Mouse (Mus musculus) layer of hippocampus, postnatal 10 days (tissue): ENCODE data around the gene Parp11. TPM values are rescaled to one million over a fixed set of nuclear protein-coding genes. Genes with fewer than 3 reads are reported as not detected.
A peak's percentile ranks its signal among the peaks of the same experiment; 100 is the strongest.

Source experiments
- DNase-seq, 2 experiments: peaks; one replicate each; pipeline ENCODE4 v3.0.0; 2021; ENCODE audit warnings: low spot score in 2 of 2
- total RNA-seq, 2 experiments: library from RNA; stranded (reverse); gene quantifications; 2 replicates each; pipeline ENCODE4 v1.2.3; 2021

The Parp11 gene
- total RNA-seq, 2 experiments from 2014 or later = 44.7 to 46.0 TPM

DNA sequence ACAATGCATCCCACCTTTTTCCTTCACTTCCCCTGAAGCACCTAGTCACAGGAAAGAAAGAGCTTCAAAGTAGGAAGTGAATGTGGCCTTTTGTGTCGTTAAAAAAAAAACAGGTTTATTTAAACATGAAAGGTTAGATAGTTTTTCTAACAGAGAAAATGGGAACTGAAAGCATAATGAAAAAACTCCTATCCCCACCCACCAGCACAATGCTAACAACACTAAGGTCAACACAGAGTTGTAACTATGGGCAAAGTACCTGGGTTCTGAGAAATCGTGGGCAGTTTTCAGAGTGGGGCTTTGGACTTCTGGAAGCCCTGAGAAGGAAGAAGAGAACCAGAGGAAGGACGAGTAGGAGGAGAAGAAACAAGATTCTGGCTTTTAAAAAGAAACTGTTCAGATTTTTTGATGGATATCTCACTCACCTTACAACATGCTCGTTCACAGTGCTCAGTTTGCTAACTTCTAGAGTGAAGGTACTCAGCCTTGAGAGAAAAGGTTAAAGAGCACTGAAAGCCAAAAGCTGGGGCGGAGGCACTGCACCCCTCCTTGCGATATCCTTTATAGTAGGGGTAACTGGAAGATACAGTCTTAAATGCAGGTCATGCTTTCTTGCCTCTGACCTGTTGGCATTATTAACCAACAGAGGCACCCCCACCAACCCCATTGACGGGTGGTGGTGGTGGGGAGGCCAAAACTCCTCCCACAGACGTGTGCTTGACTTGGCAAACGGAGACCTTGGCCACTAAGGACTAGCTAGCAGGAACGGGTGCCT lies 1.2 kb downstream of the Parp11 start:
- DNase-seq = no peak

DNA sequence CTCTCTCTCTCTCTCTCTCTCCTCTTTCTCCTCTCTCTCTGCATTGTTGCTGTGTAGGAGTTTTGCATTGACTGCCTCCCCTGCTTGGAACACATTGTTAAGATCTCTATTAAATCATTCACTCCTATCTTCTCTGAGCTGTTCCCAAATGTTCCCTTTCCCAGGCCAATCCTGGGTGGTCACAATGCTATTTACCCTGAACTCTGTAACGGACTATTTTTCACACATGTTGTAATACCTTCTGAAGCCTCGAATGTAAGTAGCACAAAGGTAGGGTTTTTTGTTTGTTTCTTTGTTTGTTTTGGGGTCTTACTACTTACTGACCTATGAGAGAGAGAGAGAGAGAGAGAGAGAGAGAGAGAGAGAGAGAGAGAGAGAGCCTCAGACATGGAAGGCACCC lies 2.2 kb downstream of the Parp11 start:
- no peak for DNase-seq

DNA sequence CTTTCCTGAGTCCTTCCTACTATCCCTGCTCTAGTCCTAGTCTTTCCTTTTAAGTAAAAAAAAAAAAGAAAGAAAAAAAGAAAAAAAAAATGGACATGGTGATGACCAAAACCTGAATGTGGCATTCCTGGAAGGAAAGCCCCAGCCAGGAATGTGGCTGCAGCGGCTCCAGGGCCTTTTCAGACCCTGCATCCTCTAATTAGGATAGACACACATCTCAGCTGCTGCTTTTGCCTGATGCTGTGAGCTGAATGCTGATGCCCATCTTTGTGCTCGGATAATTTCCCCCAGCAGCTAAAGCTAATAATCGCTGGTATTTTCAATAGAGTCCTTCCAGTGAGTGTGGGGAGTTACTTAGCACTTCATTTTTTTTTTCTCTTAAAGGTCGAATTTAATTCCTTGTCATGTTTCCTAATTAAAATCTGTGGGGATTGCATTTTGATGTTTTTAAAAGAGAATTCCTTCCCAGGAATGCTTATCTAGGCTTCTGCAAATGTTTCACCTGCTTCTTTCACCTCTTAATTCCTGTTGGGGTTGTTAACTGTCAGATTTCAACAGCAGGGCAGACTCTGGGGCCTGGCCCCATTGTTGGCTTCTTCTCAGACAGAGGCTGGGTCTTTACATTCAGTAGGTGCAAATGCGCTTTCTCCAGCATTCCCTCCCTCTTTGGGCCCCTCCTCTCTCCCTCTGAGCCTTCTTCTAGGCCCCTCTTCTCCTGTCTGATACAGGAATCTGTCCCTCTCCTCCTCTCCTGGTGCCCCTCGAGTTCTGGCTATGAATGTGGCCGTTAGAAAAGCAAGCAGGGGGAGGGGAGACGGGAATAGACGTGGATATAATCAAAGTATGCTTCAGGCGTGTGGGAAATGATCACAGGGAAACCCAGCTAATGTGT lies 3.1 kb downstream of the Parp11 start:
- peak in 1 of 2 experiments; percentile 54 for DNase-seq

DNA sequence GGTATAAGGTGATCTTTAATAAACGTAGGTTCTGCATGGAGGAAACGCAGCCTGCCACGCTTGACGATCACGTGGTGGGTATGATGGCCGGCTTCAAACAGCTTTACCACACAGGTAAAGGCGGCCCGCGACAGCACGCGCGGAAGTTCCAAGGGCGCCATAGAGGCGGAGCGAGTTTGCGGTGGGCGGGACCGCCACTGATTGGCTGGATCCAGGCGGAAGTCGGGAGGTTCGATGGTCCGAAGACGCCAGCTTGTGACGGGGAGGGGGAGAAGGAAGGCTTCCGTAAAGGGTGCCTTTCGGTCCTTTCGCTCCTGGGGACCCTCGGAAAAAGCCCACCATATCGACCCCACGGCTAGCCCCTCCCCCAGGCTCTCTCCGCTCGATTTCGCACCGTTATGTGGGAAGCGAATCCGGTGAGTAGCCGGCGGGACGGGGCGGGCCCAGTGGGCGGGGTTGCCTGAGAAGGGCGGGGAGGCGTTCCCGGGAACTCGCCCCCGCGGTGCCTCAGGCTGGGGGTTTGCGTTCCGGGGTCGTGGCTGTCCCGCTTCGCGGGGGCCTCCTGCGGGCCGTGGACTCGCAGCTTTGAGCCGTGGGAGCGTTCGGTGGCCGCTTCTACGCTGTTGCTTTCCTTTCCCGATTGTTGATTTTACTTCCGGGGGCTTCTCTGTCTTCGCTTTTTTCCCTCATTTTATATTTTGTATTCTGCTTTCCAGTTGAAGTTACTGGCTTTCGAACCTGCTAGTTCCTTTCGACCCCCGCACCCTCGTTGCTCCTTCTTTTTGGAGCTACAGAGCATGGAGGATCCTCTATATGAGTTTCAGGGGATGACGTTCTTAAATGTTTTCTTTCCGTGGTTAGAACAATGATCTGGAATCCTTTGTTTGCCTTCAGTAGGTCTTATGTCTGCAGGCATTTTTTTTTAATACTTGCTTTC lies 7.0 kb downstream of the Parp11 start:
- DNase-seq = peak; percentile 92 to 94

DNA sequence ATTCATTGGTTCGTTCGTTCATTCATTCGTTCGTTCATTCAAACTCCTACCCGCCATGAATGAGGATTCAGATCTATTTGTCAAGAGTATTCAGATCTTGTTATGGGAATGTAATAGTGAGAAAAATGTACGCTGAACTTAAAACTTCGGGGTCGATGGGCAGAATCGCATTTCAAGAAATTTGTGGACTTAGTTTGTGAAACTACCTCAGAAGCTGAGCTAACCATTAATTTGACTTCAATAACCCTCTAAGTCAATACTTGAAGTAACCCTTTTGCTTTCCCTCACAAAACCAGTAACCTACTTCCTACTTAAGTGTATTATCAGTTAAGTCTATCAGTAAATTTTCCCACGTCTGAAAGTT lies 7.7 kb downstream of the Parp11 start:
- no peak for DNase-seq

DNA sequence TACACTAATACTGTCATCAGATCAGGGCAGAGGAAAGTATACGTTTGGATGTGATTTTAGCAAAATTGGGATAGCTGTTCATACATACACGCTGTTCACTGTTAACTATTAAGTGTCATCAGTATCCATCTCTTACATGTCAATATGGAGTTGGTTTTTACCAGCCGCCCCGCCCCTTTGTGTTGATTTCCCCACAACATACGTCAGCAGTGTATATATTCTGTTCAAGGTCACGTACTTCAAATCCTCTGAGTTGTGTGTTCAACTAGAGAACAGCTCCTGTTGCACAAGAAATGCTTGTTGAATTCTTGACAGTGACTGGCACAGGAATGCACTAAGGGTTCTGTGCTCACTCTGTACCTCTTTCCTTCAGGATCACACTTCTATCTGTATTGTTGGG lies 8.2 kb downstream of the Parp11 start:
- DNase-seq = no peak

DNA sequence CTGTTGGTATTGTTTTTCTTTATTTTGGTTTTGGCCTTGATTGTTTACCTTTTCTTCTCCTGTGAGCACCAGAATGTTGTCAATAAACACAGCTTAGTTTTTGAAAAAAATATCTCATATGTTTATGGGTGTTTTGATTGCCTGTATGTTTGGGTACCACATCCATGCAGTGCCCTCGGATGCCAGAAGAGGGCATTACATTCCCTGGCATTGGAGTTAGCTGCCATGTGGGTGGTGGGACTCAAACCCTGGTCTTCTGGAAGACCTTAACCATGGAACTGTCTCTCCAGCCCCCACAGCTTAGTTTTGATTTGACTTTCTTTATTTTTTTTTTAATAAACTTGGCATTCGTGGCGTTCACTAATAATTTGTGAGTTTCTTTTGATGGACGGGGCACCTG lies 8.8 kb downstream of the Parp11 start:
- no peak for DNase-seq

DNA sequence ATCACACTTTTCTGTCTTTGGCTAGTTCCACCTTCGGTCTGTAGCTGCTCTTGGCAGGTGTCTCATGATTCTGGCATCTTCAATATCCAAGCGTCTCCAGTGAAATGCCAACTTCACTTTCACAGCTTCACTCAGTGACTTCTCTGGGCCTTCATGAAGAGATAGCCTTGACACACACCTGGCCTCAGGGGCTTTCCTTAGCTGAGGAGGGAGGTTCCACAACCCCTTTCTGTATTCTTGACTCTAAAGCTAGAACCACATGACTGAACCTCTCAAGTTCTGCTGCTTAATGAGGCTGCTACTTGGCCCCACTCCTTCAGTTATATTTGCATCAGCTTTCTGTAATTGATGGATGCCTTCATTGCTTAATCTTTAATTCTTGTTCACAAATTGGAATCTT lies 10.1 kb downstream of the Parp11 start:
- DNase-seq = no peak

DNA sequence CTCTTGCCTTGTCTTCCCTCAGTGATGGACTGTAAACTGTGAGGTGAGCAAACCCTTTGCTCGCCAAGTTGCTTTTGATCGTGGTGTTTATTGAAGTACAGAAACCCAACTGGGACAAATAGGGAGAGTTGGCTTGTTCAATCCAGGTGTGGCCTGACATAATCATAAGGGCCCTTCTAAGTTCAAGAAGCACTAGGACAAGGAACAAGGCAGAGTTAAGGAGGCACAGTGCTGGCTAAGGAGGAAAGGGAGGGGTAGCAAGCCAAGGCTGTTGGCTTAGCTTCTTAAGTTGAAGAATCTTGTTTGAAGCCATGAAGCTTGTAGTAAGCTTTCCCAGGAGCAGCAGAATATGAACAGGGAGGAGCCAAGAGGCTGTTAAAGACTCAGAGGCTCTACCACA lies 13.1 kb downstream of the Parp11 start:
- no peak for DNase-seq

DNA sequence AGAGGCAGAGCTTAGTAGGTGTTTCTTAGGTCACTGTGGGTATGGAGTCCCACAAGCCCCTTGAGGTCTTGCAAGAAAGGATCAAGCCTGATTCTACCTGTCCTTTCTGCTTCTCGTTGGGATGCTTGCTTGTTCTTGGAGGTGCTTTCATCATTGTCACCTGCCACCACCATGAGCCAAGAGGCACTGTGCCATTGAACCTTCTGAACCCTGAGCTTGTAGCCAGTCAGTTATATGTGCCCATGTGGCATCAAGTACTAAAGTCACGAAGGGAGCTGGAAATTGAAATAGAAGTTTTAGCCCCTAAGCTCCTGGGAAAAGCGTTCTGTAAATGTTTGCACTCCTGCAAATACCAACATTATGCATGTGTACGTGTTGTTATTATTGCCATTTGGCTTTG lies 14.9 kb downstream of the Parp11 start:
- DNase-seq = no peak

DNA sequence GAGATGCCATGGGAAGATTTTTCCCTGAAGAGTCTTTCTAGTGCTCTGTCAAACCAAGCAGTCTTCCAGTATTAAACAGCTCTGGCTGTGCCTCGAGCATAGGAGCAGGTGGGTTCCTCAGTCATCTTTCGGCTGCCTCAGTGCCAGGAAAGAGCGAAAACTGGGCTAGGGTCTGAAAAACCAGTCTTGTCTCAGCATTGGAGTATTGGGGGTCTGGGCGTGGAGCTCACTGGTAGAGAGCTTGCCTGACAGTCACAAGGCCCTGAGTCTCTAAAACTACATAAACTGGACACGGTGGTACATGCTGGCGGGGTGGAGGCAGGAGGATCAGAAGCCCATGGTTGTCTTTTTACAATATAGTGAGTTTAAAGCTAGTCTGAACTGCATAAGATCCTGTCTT lies 15.6 kb downstream of the Parp11 start:
- no peak for DNase-seq

DNA sequence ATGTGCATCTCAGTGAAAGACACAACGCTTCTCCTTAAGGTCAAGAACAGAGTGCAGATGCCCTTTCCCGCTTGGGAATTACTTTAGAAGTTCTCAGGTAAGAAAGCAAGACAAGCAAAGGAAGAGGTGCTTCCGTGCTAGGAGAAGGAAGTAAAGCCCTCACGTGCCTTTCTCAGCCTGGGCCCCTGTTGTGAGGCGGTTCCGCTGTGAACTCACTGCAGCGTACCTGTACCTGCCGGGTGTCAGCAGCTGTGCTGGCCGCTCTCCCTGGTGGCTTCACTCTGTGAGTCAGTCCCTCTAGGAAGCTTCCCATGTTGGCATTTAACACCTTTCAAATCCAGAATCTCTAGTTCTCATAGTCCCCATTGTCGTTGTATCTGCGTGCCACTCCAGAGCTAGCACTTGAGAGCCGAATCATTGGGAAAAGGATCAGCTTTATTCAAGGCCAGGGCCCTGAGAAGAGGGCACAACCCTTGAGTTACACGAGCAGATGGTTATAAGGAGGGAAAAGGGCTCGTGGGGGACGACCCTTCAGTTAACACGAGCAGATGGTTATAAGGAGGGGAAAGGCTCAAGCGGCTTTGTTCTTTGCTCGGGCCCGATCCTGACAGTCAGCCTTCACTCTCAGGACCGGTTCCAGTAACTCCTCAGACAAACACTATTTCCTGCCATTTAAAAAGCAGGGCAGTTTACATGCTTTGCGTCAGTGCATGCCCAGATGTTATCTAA lies 16.8 kb downstream of the Parp11 start:
- DNase-seq = no peak

DNA sequence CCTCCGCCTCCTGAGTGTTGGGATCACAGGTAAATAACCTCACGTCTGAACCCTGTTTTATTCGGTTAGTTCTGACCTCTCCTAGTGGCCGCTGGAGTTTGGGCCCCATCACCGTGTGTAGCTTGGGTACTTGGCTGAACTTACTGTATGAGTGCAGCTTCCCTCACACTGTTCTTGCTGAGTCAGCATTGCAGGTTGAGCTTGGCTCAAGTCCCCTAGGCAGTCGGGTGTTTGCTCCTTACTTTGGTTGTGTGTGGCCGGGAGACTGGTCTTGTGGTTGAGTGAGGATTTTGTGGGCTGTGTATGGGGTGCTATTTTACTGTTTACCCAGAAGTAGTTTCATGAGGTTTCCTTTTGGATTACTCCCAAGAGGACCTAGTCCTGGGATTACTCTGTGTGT lies 17.9 kb downstream of the Parp11 start:
- no peak for DNase-seq

DNA sequence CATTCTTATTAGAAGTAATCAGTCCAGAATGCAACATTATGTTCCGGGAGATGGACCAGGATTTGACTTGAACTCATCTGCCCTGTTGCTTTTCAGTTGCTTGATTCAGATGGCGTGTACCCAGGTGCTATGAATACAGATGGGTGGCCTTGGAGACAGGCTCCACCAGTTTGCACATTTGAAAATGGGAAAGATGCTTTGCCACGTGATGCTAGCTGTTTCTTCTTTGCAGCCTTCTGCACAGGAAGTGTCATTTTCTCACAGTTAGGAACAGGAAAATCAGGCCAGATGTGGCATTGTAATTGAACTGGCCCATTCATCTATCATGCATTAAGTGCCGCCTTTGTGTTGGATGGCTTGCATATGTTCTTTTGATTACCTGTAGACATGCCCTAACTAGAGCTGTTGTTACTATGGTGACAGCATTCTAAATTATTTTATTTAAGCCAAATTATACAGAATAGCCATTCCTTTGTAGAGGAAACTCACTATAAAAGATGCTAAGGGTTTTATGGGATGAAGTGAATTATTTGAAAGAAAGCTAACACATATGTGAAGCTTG lies 20.2 kb downstream of the Parp11 start:
- no peak for DNase-seq

DNA sequence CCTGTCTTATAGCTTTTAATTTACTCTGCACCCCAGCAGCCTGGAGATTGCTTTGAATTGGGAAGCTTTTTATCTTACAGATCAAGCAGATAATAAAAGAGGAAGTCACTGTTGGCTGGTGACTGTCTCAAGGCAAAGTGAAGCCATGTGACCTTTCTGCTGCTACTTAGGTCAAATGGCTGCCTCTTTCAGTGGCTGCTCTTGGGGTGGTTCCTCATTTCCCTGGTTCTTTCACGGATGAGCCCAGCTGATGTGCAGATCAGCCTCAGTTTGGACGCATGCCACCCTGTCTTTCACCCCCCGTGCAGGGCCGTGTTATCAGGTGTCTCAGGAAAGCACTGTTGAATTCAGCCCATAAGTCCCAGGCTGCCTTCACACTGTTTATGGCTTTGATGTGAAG lies 25.4 kb downstream of the Parp11 start:
- DNase-seq = no peak

DNA sequence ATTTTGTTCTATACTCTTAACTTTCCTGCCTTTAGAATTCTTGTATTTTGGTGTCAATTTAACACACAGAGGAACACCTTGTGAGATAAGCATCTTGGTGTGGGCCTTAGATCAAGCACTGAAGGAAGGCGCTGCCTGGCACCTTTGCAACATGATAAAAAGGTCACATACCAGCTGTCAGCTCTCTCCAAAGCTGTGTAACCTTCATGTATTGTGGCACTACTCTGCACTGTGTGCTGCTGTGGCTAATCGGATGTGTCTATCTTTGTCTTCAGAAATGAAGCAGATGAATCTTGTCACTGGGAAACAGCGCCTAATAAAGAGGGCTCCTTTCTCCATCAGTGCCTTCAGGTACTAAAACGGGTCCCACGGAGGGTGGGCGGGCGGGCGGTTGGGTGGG lies 27.3 kb downstream of the Parp11 start:
- no peak for DNase-seq

DNA sequence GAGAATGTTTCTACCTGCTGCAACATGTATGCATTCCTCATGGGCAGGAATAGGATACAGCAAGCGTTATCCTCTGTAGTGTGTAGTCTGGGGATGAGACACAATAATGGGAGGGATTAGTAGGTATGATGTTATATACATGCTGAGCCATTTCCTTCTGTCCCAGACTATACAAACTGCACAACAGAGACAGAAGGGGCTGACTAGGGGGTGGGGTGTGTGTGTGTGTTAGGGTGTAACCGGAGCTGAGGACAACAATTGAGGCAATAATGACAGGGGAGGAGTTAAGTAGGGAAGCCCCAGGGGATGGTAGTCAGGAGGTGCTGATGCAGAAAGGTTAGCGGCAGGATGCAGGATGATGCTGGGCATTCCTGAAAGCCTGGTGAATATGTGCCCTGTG lies 28.6 kb downstream of the Parp11 start:
- DNase-seq = no peak

DNA sequence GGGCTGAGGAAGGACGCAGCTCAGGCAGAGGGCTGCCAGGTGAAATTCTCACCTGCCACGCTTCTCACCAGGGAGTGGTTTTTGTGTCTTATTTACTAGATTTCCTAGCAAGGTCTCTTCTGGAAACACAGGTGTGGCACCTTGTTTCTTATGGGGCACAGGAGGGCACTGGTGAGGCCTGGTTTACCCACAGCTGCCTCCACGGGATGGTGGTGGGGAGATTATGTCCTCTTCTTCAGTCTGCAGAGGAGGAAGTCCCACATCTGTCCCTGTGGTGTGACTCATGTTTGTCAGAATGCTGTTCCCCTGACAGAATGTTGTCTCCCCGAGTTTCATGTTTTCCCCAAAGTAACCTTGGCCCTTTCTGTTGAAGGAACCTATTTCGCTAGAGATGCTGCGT lies 44.4 kb downstream of the Parp11 start:
- DNase-seq = no peak

DNA sequence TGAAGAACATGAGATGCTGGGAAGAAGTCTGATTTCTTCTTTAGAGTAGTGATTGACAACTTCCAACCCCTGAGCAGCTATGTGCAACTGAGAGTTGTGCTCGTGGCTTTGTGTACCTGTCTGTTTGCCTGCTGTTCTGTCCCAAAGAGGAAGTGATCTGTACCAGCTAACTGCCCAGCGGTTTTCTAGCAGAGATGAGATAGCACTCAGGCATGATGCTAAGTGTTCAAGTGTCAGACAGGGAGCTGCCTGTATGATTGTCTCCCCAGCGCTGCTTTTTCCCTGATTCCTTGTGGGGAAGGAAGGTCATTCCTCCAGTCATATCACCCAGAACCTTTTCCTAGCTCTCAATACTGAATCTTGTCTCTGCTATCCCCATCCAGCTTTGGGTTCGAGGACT lies 45.9 kb downstream of the Parp11 start:
- no peak for DNase-seq

DNA sequence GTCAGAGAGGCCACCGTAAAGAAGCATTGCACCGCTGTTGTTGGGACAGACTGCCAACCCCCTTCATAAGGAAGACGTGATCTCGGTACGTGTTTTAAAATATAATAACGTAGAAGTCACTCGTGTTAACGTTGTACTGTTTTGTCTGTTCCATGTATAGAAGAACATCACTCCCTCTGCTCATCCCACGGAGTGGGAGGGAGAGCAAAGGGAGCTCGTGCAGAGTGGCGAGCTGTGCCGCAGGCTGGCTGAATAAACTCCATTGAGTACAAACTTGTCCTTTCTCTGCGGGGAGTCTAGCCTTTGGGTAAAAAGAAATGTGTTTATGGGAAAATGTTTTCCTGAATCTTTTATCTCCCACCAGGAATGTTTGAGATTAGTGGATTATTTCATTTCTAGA lies 47.1 kb downstream of the Parp11 start:
- DNase-seq = no peak

DNA sequence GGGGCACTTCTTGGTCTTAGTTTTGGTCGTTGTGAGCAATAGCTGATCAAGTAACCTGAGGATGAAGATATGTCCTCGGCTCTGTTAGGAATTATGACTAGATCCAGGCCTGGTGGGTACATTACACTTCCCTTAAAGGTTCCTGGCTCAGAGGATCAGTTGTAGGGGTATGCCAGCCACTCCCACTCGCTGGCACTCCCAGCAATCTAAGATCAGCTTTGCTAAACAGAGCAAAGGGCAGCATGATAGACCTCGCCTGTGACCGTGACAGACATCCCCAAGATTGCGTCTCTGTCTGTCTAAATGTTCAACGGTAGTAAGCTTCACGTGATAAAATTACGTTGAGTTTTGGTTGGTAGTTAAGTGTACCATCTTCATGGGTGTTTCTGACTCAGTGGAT lies 47.7 kb downstream of the Parp11 start:
- DNase-seq = no peak
